Mouse (Mus musculus) right cerebral cortex, postnatal 36 days (tissue): ENCODE data around the gene Slc30a1.
A peak's percentile ranks its signal among the peaks of the same experiment; 100 is the strongest.

Source experiments
- DNase-seq, 2 experiments: peaks; one replicate each; pipeline ENCODE4 v3.0.0; 2022; ENCODE audit warnings: low spot score in 2 of 2, mixed read lengths in 1 of 2

Slc30a1 gene

GRCm38 (mm10) chr1:191906571-191907430 lies at the start of gene Slc30a1:
TSS of gene Slc30a1 (plus strand) at chr1:191906767.
- peak; percentile 97 to 98 for DNase-seq

- DNase-seq: no peak
Observed at GRCm38 (mm10) chr1:191856886-191857651, 49.5 kb upstream of the Slc30a1 start.

DNA sequence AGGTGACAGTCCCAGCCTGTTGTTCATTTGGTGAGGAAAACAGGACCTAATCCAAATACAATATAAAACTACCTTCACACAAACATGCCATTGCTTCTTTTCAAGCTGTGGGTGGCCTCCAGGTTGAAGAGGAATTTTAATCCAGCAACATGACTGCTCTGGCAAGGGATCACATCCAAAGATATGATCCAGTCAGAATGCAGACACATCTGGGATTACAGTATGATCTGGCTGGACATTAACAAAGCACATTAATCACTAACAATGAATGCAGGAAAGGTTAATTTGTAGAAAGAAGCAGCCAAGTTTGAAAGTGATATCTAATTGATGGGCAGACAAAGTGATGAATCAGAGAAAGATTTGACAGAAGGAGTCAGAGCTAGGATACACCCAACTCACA lies 48.4 kb upstream of the Slc30a1 start:
- DNase-seq: no peak

DNA sequence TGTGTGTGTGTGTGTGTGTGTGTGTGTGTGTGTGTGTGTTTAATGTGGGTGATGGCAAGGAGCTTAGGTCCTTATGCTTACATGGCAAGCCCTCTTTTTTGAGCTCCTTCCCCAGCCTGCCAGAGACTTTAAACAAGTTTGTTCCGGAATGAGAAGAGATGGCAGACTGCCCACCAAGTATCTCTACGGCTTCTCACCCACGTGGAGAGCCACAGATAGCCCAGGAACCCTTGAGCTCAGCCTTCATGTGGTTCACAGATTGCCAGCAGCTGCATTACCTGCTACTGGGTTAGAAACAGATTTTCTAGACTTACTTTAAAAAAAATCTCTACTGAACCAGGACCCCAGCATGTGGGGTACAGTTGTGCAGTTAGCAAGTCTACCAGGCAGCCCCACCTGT lies 46.7 kb upstream of the Slc30a1 start:
- peak in 1 of 2 experiments; percentile 43 for DNase-seq

DNA sequence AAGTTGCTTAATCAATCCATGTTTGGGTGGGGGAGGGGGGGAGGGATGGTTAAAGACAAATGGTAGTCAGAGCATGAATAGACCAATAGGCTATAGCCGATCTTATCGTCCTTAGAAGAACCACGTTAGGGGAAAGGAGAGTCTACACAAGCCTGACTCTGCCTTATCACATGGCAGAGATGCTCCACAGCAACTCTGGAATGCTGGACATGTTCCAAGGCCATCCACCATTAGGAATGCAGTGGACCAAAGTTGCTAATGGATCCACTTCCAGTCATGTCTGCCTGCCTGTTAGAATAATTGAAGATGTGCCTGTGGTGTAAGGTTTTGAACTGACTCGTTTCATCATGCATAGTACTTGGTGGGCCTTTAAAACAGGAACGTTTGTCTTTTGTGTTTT lies 45.3 kb upstream of the Slc30a1 start:
- no peak for DNase-seq

- no peak for DNase-seq
Observed at GRCm38 (mm10) chr1:191863833-191864550, 42.6 kb upstream of the Slc30a1 start.

DNA sequence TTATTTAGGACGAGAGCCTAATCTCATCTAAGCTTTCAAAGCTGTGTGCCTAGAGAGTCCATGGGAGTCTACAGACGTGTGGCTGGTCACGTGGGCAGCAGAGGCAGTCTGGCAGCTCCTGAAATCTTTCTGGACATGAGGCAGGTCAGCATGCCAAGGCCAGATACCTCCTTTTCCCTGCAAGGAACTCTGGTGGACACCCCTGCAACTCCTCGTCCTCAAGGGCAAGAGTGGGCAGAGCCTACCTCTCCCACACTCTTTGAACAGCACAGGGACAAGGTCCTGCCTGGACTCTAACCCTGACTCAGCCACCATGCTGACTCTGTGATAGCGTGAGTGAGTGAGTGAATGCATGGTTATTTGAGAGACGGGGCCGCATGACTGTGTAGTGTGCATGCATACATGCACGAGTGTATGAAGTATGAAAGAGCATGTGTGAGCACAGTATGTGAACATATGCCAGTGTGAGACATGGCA lies 42.0 kb upstream of the Slc30a1 start:
- DNase-seq: no peak

GRCm38 (mm10) chr1:191872076-191872710 lies 34.4 kb upstream of the Slc30a1 start:
- DNase-seq: no peak

DNA sequence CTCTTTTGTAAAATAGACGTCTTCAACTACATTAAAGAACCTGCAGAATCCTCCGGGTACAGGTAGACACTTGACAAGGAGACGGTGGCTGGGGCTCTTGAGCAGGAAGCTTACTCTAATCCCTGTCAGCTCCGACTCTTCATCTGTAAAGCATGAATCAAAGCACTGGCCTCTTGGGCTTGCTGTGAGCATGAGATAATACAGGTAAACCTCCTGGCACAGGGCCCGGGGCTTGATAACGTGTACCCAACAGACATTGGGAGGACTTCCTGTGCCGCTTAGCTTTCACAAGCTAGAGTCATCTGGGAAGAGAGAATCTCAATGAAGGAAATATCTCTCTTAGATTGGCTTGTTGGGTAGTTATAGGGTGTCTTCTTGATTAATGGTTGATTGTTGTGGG lies 31.6 kb upstream of the Slc30a1 start:
- DNase-seq: no peak

GRCm38 (mm10) chr1:191875683-191876305 lies 30.8 kb upstream of the Slc30a1 start:
- DNase-seq: no peak

- DNase-seq: no peak
Observed at GRCm38 (mm10) chr1:191877681-191878080, 28.9 kb upstream of the Slc30a1 start.

DNA sequence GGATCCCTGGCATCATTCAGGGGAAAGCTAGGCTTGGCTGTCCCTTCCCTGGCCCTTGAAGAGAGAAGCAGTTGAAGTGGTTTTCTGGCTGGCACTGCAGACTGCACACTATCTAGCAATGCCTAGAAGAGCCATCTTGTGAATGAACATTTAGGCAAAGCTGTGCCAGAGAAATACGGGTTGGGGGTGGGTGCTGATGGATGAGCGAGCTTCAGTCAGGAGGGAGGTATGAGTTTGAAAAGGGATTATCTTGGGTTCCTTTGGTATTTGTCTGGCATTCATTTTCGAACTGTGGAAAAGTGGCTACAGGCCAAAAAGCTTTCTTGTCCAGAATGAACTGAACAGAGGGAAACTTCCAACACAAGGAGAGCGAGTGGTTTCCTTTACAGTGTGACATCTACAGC lies 28.0 kb upstream of the Slc30a1 start:
- no peak for DNase-seq

GRCm38 (mm10) chr1:191880247-191880646 lies 26.3 kb upstream of the Slc30a1 start:
- DNase-seq: no peak

GRCm38 (mm10) chr1:191880921-191881609 lies 25.5 kb upstream of the Slc30a1 start:
- no peak for DNase-seq

- DNase-seq: no peak
Observed at GRCm38 (mm10) chr1:191881663-191882062, 24.9 kb upstream of the Slc30a1 start.

GRCm38 (mm10) chr1:191882474-191883206 lies 23.9 kb upstream of the Slc30a1 start:
- DNase-seq: no peak

GRCm38 (mm10) chr1:191883654-191884053 lies 22.9 kb upstream of the Slc30a1 start:
- no peak for DNase-seq

- DNase-seq: no peak
Observed at GRCm38 (mm10) chr1:191891912-191892311, 14.7 kb upstream of the Slc30a1 start.

DNA sequence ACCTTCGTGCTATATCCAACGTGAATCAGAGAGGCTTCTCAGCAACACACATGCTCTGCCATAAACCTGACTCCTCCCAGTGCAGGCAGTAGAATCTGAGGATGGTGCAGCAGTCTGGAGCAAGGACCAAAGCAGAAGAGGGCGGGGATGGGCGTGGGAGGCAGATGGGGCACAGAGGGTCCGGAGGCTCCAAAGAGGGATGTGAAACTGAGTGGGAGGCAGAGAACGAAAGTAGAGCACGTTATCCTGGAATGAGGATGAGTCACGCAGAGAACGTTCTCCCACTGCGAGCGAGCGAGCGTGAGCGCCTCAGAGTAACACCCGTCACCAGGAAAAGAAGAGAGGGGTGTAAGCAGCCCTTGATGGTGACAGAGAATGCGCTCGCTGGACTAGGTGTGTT lies 12.2 kb upstream of the Slc30a1 start:
- peak; percentile 80 to 88 for DNase-seq

GRCm38 (mm10) chr1:191894857-191895256 lies 11.7 kb upstream of the Slc30a1 start:
- no peak for DNase-seq
